Mouse (Mus musculus): ENCODE measurements around the gene Prl3a1.

Prl3a1 gene

DNA sequence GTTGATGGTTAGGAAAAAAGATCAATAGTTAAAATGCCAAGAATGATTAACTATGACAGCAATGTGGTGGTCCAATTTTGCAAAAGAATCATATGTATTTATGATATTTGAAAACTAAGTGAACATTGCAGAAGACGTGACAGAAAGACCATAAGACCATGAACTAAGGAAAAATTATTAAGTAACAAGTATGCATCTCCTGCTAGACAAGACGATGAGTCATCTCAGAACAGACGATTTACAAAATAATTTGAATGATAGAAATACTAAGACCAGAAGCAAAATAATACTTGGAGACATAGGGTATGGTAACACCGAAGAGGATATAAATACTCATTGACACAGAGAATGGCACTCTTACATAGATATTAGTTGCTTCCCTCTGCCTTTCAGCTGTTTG, at the start of gene Prl3a1:
TSS of gene Prl3a1 (plus strand) at position 301 of the 400 bp plus-strand sequence.
- no peak for DNase-seq (ENCODE audit: low spot score)

DNA sequence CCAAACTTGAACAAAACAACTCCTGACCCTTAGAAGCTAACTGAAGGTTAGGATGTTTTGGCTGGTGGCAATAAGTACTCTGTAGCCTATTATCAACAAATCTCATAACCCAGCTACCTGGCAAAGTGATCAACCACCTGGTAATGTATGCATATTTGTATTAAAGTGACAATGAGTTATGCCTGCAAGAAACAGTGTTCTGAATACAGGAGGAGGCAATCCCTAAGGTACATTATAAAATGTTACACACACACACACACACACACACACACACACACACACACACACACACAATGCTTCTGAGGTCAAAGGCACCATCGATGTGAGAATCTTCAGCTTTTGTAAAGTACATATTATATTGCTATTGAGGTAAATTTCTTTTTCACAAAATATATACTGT, 17.7 kb upstream of the Prl3a1 start, which contains the start of gene Prl3b1:
TSS of gene Prl3b1 (plus strand) at position 301 of the 400 bp plus-strand sequence.
- DNase-seq (ENCODE audit: low spot score) = no peak

DNA sequence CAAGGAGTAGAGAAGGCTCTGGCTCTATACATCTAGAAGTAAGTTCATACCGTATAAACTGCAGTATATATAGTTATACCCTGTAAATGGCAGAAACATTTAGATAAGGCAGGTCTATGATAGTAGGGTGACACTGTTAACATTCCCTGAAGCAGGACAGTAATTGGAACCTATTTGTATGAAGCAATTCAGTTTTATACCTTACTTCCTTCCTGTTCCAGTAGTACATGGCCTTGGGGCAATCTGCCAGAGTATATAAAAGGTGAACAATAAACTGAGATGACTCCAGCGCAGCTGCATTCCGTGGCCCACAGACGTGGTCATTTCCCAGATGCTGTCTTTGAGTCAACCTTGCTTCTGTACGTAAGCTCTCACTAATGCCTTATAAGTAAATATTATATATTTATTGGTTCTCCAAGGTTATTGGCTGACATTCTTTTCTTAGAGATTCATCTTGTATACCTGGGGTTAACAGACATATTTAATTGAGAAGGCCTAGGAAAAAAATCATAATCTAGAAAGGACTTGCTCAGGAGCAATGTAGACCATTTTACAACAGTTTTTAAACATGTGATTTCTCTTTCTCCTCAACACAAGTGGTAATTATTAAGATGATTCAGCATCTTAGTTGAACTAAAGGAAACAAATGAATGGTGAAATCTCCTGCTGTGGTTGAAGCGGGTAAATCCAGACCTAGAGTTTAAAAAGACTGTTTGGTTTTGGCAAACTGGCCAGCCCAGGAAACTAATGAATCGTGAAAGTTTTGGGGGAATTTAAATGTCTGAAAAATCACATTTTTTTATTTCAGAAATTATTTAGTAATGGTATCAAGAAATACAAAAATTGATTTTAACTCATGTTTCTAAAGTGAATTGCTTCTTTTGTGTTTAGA, 53.3 kb downstream of the Prl3a1 start, which contains the start of gene Prl6a1:
TSS of gene Prl6a1 (plus strand) at position 294 of the 892 bp plus-strand sequence.
- no peak for DNase-seq (ENCODE audit: low spot score)

All from adipocyte (in vitro differentiated cells).